Mouse (Mus musculus): Measurements from ENCODE around the gene Mrpl52.

GRCm38 (mm10) chr14:54439155-54439554, 12.4 kb downstream of the Mrpl52 start:
- TF ChIP-seq CTCF (IDR thresholded peaks at IDR 0.05 in 2 of 3, conservative IDR thresholded peaks at IDR 0.05 in 1 of 3; ENCODE audit: control insufficient read depth in 1 of 3, insufficient read depth in 1 of 3, low read depth in 2 of 3, low read length in 3 of 3, poor library complexity in 1 of 3, severe bottlenecking in 1 of 3) (no peak), MXI1 (IDR thresholded peaks at IDR 0.05; ENCODE audit: low read depth, low read length) (no peak), RAD21 (IDR thresholded peaks at IDR 0.05; ENCODE audit: low read depth, low read length) (no peak), POLR2A (IDR thresholded peaks at IDR 0.05; ENCODE audit: control insufficient read depth in 1 of 2, insufficient read depth in 1 of 2, low read depth in 1 of 2, low read length in 2 of 2, poor library complexity in 1 of 2) (no peak), JUND (IDR thresholded peaks at IDR 0.05; ENCODE audit: low read depth, low read length) (no peak)

Data from MEL (cell line).